ENCODE assay signal across 15 mouse cellular contexts in the genomic region with DNA sequence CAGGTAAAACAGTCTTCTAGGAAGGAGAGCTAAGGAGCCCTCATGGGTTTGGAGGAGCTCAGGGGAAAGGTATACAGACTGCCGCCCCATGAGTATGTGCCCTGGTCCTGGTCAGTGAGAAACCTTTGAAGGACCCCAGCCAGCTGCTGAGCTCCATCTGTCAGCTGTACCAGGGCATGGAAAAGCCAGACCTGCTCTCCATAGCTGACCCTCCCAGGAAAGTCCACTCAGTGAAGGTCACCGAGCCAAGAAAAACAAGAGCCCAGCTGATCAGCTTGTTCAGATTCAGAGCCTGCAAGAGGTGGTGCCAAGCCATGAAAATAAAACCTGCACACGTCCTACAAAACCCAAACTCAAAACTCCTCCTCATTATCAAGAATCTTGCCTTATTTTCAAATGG. TPM values are rescaled to one million over a fixed set of nuclear protein-coding genes. Genes with fewer than 3 reads are reported as not detected.
A peak's percentile ranks its signal among the peaks of the same experiment; 100 is the strongest.
DNase-seq lines count a peak whose midpoint lies in the region; ATAC-seq and TF ChIP-seq lines count a peak whose summit lies in the region.
"Had no signal": no experiment of that assay in that cellular context is flagged by ENCODE, and none has a peak within 500 bp of the region (broad histone marks: within the 10 kb centered on the region; RNA-seq: fewer than 3 reads in every experiment).

No protein-coding gene starts in this region.

- H3K4me2 ChIP-seq in liver, embryonic 12.5 days, result no peak overlapping the region
- no peak overlapping the region for H3K4me2 ChIP-seq in heart, embryonic 11.5 days
- H3K4me2 ChIP-seq in kidney, postnatal 0 days (ENCODE audit: low read length), result no peak overlapping the region
- H3K4me2 ChIP-seq: embryonic facial prominence, embryonic 13.5 days; forebrain, embryonic 12.5 days; hindbrain, embryonic 15.5 days; liver, embryonic 15.5 days had no signal

- H3K4me3 ChIP-seq in liver, adult 2 months (ENCODE audit: insufficient read depth, low read depth, low read length), result no peak overlapping the region
- no peak overlapping the region for H3K4me3 ChIP-seq in liver, embryonic 12.5 days
- H3K4me3 ChIP-seq in heart, embryonic 11.5 days (ENCODE audit: low read depth, low read length), result no peak overlapping the region
- H3K4me3 ChIP-seq in kidney, postnatal 0 days (replicated peaks; ENCODE audit: low read depth, low read length), result no peak overlapping the region
- H3K4me3 ChIP-seq: embryonic facial prominence, embryonic 13.5 days; forebrain, embryonic 12.5 days; hindbrain, embryonic 15.5 days; liver, embryonic 15.5 days had no signal

- H3K36me3 ChIP-seq in liver, adult 2 months (ENCODE audit: control insufficient read depth, insufficient read depth, low read length), result no peaks in the 10 kb centered on the region
- no peaks in the 10 kb centered on the region for H3K36me3 ChIP-seq in liver, embryonic 12.5 days
- H3K36me3 ChIP-seq in heart, embryonic 11.5 days (ENCODE audit: control insufficient read depth, insufficient read depth, low read length), result no peaks in the 10 kb centered on the region
- no peaks in the 10 kb centered on the region for H3K36me3 ChIP-seq in kidney, postnatal 0 days (ENCODE audit: insufficient read depth, low read length)
- H3K36me3 ChIP-seq: embryonic facial prominence, embryonic 13.5 days; forebrain, embryonic 12.5 days; hindbrain, embryonic 15.5 days; liver, embryonic 15.5 days had no signal

- TF ChIP-seq POLR2A in liver, adult 2 months (IDR thresholded peaks at IDR 0.05; ENCODE audit: extremely low read depth, insufficient read depth, low read length), result no peak

- ATAC-seq in liver, embryonic 12.5 days, result no peak
- no peak for ATAC-seq in heart, embryonic 11.5 days (replicated peaks; ENCODE audit: insufficient number of reproducible peaks, low FRiP score, low TSS enrichment)
- no peak for ATAC-seq in kidney, postnatal 0 days (replicated peaks; ENCODE audit: low FRiP score, low read depth)
- no peak for ATAC-seq in CD4-positive, CD25-positive, alpha-beta regulatory T cell, adult 4 months

- H3K4me1 ChIP-seq in liver, adult 2 months (ENCODE audit: control insufficient read depth, insufficient read depth, low read length), result peaks cover 10% of the 10 kb centered on the region; the same call in 1 of the 2 replicates
- peaks cover 18% of the 10 kb centered on the region for H3K4me1 ChIP-seq in liver, embryonic 12.5 days
- H3K4me1 ChIP-seq in heart, embryonic 11.5 days (ENCODE audit: control insufficient read depth, insufficient read depth, low read length), result peaks cover 24% of the 10 kb centered on the region
- 0 out of 2 replicates have a peak, but pooled peaks cover 4% of the 10 kb centered on the region for H3K4me1 ChIP-seq in kidney, postnatal 0 days (replicated peaks; ENCODE audit: insufficient read depth, low read length)
- H3K4me1 ChIP-seq: forebrain, embryonic 12.5 days; hindbrain, embryonic 15.5 days had no signal

- WGBS in liver, adult 2 months, result 27% methylated on average over 3 of the region's 3 CpGs
- WGBS in liver, embryonic 12.5 days (ENCODE audit: insufficient replicate concordance), result 67% methylated on average over 3 of the region's 3 CpGs
- 28% methylated on average over 3 of the region's 3 CpGs for WGBS in heart, embryonic 11.5 days (ENCODE audit: insufficient replicate concordance)
- 35% methylated on average over 3 of the region's 3 CpGs for WGBS in kidney, postnatal 0 days

- H3K79me2 ChIP-seq in liver, adult 2 months (ENCODE audit: control insufficient read depth, insufficient read depth, low read length), result no peaks in the 10 kb centered on the region

- H3K9me3 ChIP-seq in liver, embryonic 12.5 days (replicated peaks), result no peaks in the 10 kb centered on the region
- H3K9me3 ChIP-seq in heart, embryonic 11.5 days (replicated peaks; ENCODE audit: control insufficient read depth, low read length), result no peaks in the 10 kb centered on the region
- H3K9me3 ChIP-seq in kidney, postnatal 0 days (replicated peaks; ENCODE audit: low read length), result no peaks in the 10 kb centered on the region
- H3K9me3 ChIP-seq: embryonic facial prominence, embryonic 13.5 days; forebrain, embryonic 12.5 days; hindbrain, embryonic 15.5 days; liver, embryonic 15.5 days had no signal

- no peak overlapping the region for H3K9ac ChIP-seq in liver, adult 2 months (ENCODE audit: low read depth, low read length)
- H3K9ac ChIP-seq in liver, embryonic 12.5 days, result no peak overlapping the region
- no peak overlapping the region for H3K9ac ChIP-seq in heart, embryonic 11.5 days (ENCODE audit: low read depth, low read length)
- no peak overlapping the region for H3K9ac ChIP-seq in kidney, postnatal 0 days (ENCODE audit: low read depth, low read length)
- H3K9ac ChIP-seq: embryonic facial prominence, embryonic 13.5 days; forebrain, embryonic 12.5 days; hindbrain, embryonic 15.5 days; liver, embryonic 15.5 days had no signal

- DNase-seq in liver, adult 2 months (ENCODE audit: extremely low read depth, low read depth, low spot score), result peak; percentile 75
- peak; percentile 72 for DNase-seq in fibroblast of lung, adult 2 months (ENCODE audit: low read depth)
- peak; percentile 29 for DNase-seq in kidney, postnatal 0 days (ENCODE audit: low spot score)
- no peak for DNase-seq in urinary bladder, postnatal 36 days (ENCODE audit: low spot score in 2 of 2)
- no peak for DNase-seq in yolk sac, embryonic 10.5 days (ENCODE audit: low spot score)
- DNase-seq: adrenal gland, adult 8-10 months; cerebellum, postnatal 36 days had no signal

- H3K27ac ChIP-seq in liver, adult 2 months (replicated peaks; ENCODE audit: insufficient read depth, low read depth, low read length), result no peak overlapping the region
- H3K27ac ChIP-seq in liver, embryonic 12.5 days, result no peak overlapping the region
- H3K27ac ChIP-seq in heart, embryonic 11.5 days (ENCODE audit: low read depth, low read length), result peak overlapping the region; percentile 62
- no peak overlapping the region for H3K27ac ChIP-seq in kidney, postnatal 0 days
- H3K27ac ChIP-seq: embryonic facial prominence, embryonic 13.5 days; forebrain, embryonic 12.5 days; hindbrain, embryonic 15.5 days; liver, embryonic 15.5 days had no signal

- TF ChIP-seq CTCF in liver, adult 2 months (IDR thresholded peaks at IDR 0.05; ENCODE audit: low read depth, low read length), result no peak
- no peak for TF ChIP-seq CTCF in kidney, postnatal 0 days (IDR thresholded peaks at IDR 0.05; ENCODE audit: low read depth)

- H3K27me3 ChIP-seq in liver, adult 2 months (ENCODE audit: control insufficient read depth, insufficient read depth, low read length), result no peaks in the 10 kb centered on the region
- no peaks in the 10 kb centered on the region; the same call in 1 of the 2 replicates for H3K27me3 ChIP-seq in liver, embryonic 12.5 days (replicated peaks)
- H3K27me3 ChIP-seq in heart, embryonic 11.5 days (ENCODE audit: control insufficient read depth, insufficient read depth, low read length), result no peaks in the 10 kb centered on the region
- H3K27me3 ChIP-seq in kidney, postnatal 0 days (ENCODE audit: insufficient read depth, low read length), result no peaks in the 10 kb centered on the region
- H3K27me3 ChIP-seq: CH12.LX; embryonic facial prominence, embryonic 13.5 days; forebrain, embryonic 12.5 days; hindbrain, embryonic 15.5 days; liver, embryonic 15.5 days had no signal

RNA-seq across cellular contexts. Expression of a gene that starts 32.7 kb away (rescaled TPM):
- not detected in 2 replicates for total RNA-seq in liver, adult 2 months (2014; rRNA removed)
- polyA plus RNA-seq in liver, adult 2 months (2012; rRNA removed), result not detected in 2 replicates
- not detected in 2 replicates for polyA plus RNA-seq in liver, embryonic 12.5 days (2016; fragmentation: Nextera tagmentation; extraction: Ambion mirVana)
- not detected in 2 replicates for polyA plus RNA-seq in heart, embryonic 11.5 days (2014; fragmentation: Nextera tagmentation; extraction: Ambion mirVana)
- polyA plus RNA-seq in kidney, postnatal 0 days (2015; fragmentation: Nextera tagmentation; extraction: Ambion mirVana), result 0.10 TPM in 1 of 2 replicates, not detected in the other
- not detected for polyA plus RNA-seq in CD4-positive, CD25-positive, alpha-beta regulatory T cell, adult 4 months (2017; shearing (Covaris generic))
- polyA plus RNA-seq: liver, embryonic 15.5 days had no signal

RNA-seq across cellular contexts. Expression of a gene that starts 49.5 kb away (rescaled TPM):
- 54.0 and 59.7 TPM in 2 replicates for total RNA-seq in liver, adult 2 months (2014; rRNA removed)
- polyA plus RNA-seq in liver, adult 2 months (2012; rRNA removed), result 19.8 and 31.1 TPM in 2 replicates
- polyA plus RNA-seq in liver, embryonic 12.5 days (2016; fragmentation: Nextera tagmentation; extraction: Ambion mirVana), result 318 and 321 TPM in 2 replicates
- polyA plus RNA-seq in heart, embryonic 11.5 days (2014; fragmentation: Nextera tagmentation; extraction: Ambion mirVana), result 321 and 349 TPM in 2 replicates
- 320 and 335 TPM in 2 replicates for polyA plus RNA-seq in kidney, postnatal 0 days (2015; fragmentation: Nextera tagmentation; extraction: Ambion mirVana)
- polyA plus RNA-seq in CD4-positive, CD25-positive, alpha-beta regulatory T cell, adult 4 months (2017; shearing (Covaris generic)), result 100 to 1,000 TPM; 222 to 239 TPM

RNA-seq across cellular contexts. Expression of a gene that starts 55.3 kb away (rescaled TPM):
- 3.9 and 4.3 TPM in 2 replicates for total RNA-seq in liver, adult 2 months (2014; rRNA removed)
- polyA plus RNA-seq in liver, adult 2 months (2012; rRNA removed), result 2.2 and 2.8 TPM in 2 replicates
- polyA plus RNA-seq in liver, embryonic 12.5 days (2016; fragmentation: Nextera tagmentation; extraction: Ambion mirVana), result 18.5 and 19.7 TPM in 2 replicates
- 22.7 and 25.9 TPM in 2 replicates for polyA plus RNA-seq in heart, embryonic 11.5 days (2014; fragmentation: Nextera tagmentation; extraction: Ambion mirVana)
- polyA plus RNA-seq in kidney, postnatal 0 days (2015; fragmentation: Nextera tagmentation; extraction: Ambion mirVana), result 129 and 131 TPM in 2 replicates
- 100 to 1,000 TPM; 547 to 812 TPM for polyA plus RNA-seq in CD4-positive, CD25-positive, alpha-beta regulatory T cell, adult 4 months (2017; shearing (Covaris generic))

Comparison
In these comparisons a context has a peak if more than half of its experiments do, and no peak if none do; other contexts are left out.
1. DNase-seq: peak in liver, adult 2 months (single experiment), fibroblast of lung, adult 2 months (single experiment) and kidney, postnatal 0 days (single experiment); none in urinary bladder, postnatal 36 days (0 of 2) and yolk sac, embryonic 10.5 days (single experiment).